In the genomic region with DNA sequence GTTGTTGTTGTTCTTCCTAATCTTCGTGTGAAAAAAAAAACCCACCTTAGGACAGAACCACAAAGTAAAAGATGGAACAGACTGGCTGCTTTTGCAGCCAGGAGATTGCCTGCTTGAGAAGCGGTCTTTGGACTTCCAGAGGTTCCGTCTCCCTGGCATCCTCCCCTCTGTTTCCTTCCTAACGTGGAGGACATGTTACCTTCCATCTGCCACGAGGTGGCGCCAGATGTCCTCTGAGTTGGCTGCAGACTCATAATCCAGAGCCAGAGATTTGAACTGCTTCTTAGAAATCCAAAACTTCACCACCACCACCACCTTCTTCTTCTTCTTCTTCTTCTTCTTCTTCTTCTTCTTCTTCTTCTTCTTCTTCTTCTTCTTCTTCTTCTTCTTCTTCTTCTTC, we compare ENCODE assay signal across 8 mouse cellular contexts. TPM values are rescaled to one million over a fixed set of nuclear protein-coding genes. Genes with fewer than 3 reads are reported as not detected.
A peak's percentile ranks its signal among the peaks of the same experiment; 100 is the strongest.
DNase-seq lines count a peak whose midpoint lies in the region; ATAC-seq lines count a peak whose summit lies in the region.

No protein-coding gene starts in this region.

- ATAC-seq in forebrain, embryonic 15.5 days (replicated peaks): no peak; the same call in 1 of the 2 replicates
- peak; percentile 33; the same call in 1 of the 2 replicates for ATAC-seq in forebrain, embryonic 13.5 days
- peak; percentile 75 for ATAC-seq in megakaryocyte progenitor cell, adult 5-6 weeks (replicated peaks; ENCODE audit: poor library complexity)

- 1% methylated on average over 6 of the region's 6 CpGs for WGBS in forebrain, embryonic 10.5 days
- under 1% methylated on average over 6 of the region's 6 CpGs for WGBS in forebrain, embryonic 15.5 days
- WGBS in forebrain, embryonic 13.5 days: 3% methylated on average over 6 of the region's 6 CpGs

- H3K4me1 ChIP-seq in forebrain, embryonic 10.5 days: peaks cover 18% of the 10 kb centered on the region
- peaks cover 34% of the 10 kb centered on the region for H3K4me1 ChIP-seq in forebrain, embryonic 15.5 days
- peaks cover 29% of the 10 kb centered on the region for H3K4me1 ChIP-seq in brown adipose tissue, adult 24 weeks (ENCODE audit: control insufficient read depth, insufficient read depth, insufficient read length, low read length)
- H3K4me1 ChIP-seq in forebrain, embryonic 13.5 days: peaks cover 32% of the 10 kb centered on the region

- no peaks in the 10 kb centered on the region for H3K27me3 ChIP-seq in forebrain, embryonic 10.5 days (ENCODE audit: poor library complexity, severe bottlenecking)
- H3K27me3 ChIP-seq in forebrain, embryonic 15.5 days: no peaks in the 10 kb centered on the region
- peaks cover 7% of the 10 kb centered on the region; the same call in 1 of the 2 replicates for H3K27me3 ChIP-seq in forebrain, embryonic 13.5 days

- H3K4me3 ChIP-seq in forebrain, embryonic 10.5 days: no peak overlapping the region
- no peak overlapping the region for H3K4me3 ChIP-seq in forebrain, embryonic 15.5 days
- no peak overlapping the region for H3K4me3 ChIP-seq in brown adipose tissue, adult 24 weeks (ENCODE audit: insufficient read depth, low read depth, low read length)
- H3K4me3 ChIP-seq in forebrain, embryonic 13.5 days: no peak overlapping the region

- H3K36me3 ChIP-seq in forebrain, embryonic 10.5 days (replicated peaks): peaks cover 5% of the 10 kb centered on the region; the same call in 1 of the 2 replicates
- no peaks in the 10 kb centered on the region for H3K36me3 ChIP-seq in forebrain, embryonic 15.5 days
- no peaks in the 10 kb centered on the region for H3K36me3 ChIP-seq in forebrain, embryonic 13.5 days (ENCODE audit: poor library complexity, severe bottlenecking)

- peak; percentile 74 for DNase-seq in forebrain, embryonic 10.5 days (ENCODE audit: extremely low spot score, low spot score)
- peak; percentile 90 to 94 for DNase-seq in heart, postnatal 10 days
- DNase-seq in layer of hippocampus, adult 8-10 months (ENCODE audit: low spot score in 2 of 2): peak; percentile 57 to 85
- DNase-seq in skeletal muscle tissue, adult 2 months (ENCODE audit: low read depth, low spot score): peak; percentile 76

- no peak overlapping the region for H3K4me2 ChIP-seq in forebrain, embryonic 15.5 days (replicated peaks)
- no peak overlapping the region for H3K4me2 ChIP-seq in forebrain, embryonic 13.5 days

- no peaks in the 10 kb centered on the region for H3K9me3 ChIP-seq in forebrain, embryonic 10.5 days
- H3K9me3 ChIP-seq in forebrain, embryonic 15.5 days: no peaks in the 10 kb centered on the region
- no peaks in the 10 kb centered on the region; the same call in 1 of the 2 replicates for H3K9me3 ChIP-seq in forebrain, embryonic 13.5 days (replicated peaks)

- H3K27ac ChIP-seq in forebrain, embryonic 10.5 days: no peak overlapping the region
- no peak overlapping the region for H3K27ac ChIP-seq in forebrain, embryonic 15.5 days (replicated peaks)
- peak overlapping the region; percentile 66 for H3K27ac ChIP-seq in brown adipose tissue, adult 24 weeks (replicated peaks; ENCODE audit: low read depth, low read length)
- H3K27ac ChIP-seq in forebrain, embryonic 13.5 days: no peak overlapping the region

- no peak overlapping the region for H3K9ac ChIP-seq in forebrain, embryonic 15.5 days (replicated peaks)
- no peak overlapping the region for H3K9ac ChIP-seq in forebrain, embryonic 13.5 days

- intact Hi-C loops in heart, postnatal 10 days (cut with DNase I): loop anchor here (1.0 to 10.0 kb wide), 5 partner anchors 80 to 253 kb away; a partner anchor contains a TSS

RNA-seq across cellular contexts. Expression of a gene that starts 19.1 kb away (rescaled TPM):
- 13.1 and 14.5 TPM in 2 replicates for polyA plus RNA-seq in forebrain, embryonic 10.5 days (2016; fragmentation: Nextera tagmentation; extraction: Ambion mirVana)
- polyA plus RNA-seq in forebrain, embryonic 15.5 days (2015; fragmentation: Nextera tagmentation; extraction: Ambion mirVana): 6.2 and 7.9 TPM in 2 replicates
- 8.0 and 14.4 TPM in 2 replicates for polyA plus RNA-seq in brown adipose tissue, adult 24 weeks (2012; ENCODE audit: insufficient read depth, insufficient read length, missing spikeins)
- polyA plus RNA-seq in forebrain, embryonic 13.5 days (2015; fragmentation: Nextera tagmentation; extraction: Ambion mirVana): 7.2 and 8.2 TPM in 2 replicates
- 100 to 1,000 TPM; 106 to 115 TPM for total RNA-seq in heart, postnatal 10 days (2021)
- 10 to 100 TPM in 2 of 4 experiments, 1 to 10 TPM in 2; 7.5 to 18.4 (median 12.0) TPM for total RNA-seq in layer of hippocampus, adult 8-10 months (2022)
- total RNA-seq in megakaryocyte progenitor cell, adult 5-6 weeks (2015): 27.0 and 28.4 TPM in 2 replicates
- 15.9 and 17.6 TPM in 2 replicates for total RNA-seq in megakaryocyte progenitor cell, adult 5-6 weeks (2017)
